Mouse (Mus musculus) adrenal gland, adult (tissue): Measurements from ENCODE around the gene Nucb2.

Experiments used
- DNase-seq, 2 experiments: peaks; one replicate each; pipeline ENCODE4 v3.0.0; 2022 to 2023; ENCODE audit warnings: low spot score in 1 of 2; ENCODE audit not compliant: inconsistent age in 2 of 2

Nucb2 gene

DNA sequence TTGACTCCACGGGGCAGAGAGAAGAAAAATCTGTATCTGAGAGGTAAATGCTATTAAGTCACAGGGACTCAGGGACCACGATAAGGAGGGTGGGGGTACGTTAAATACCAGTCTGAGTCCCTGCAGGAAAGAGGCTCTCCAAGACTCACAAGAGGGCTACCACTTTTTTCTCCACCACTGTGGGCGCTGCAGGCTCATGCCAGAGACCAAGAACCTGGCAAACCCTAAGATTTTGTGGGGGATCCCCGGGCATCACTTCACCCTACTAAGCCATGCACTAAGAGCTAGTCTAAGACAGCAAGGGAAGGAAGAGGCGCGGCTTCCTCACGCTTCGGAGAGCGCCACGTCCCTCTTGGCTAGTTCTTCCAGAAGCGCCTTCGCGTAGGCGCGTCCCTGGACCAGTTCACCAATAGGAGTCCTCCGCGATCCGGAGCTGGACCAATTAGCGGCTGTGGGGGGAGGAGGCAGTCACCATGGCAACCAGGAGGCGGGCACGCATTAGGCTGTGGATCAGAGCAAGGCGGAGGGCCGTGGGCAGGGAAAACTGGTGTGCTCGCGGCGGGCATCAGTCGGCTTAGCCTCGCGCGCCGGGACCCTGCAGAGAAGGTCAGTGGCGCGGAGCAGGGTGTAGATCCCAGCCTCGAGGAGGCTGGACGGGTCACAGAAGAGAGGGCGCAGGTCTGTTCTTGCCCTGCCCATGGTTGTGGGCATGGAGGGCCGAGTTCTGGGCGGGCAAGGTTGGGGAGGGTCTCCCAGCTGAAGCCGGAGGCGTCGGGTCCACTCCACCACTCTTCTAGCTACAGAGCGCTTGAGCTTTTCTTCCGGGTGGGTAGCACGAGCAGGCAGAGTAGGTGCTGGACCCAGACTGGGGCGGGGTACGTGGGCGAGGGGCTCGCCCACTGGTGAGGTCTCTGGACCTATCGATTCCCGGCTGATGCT, at the start of gene Nucb2:
Gene Nucb2 (plus strand): TSS at position 491 of the 939 bp plus-strand sequence.
- DNase-seq, result peak; percentile 99

GRCm38 (mm10) chr7:116456964-116457363, 47.2 kb upstream of the Nucb2 start:
- DNase-seq, result no peak

GRCm38 (mm10) chr7:116457391-116457790, 46.8 kb upstream of the Nucb2 start:
- no peak for DNase-seq

DNA sequence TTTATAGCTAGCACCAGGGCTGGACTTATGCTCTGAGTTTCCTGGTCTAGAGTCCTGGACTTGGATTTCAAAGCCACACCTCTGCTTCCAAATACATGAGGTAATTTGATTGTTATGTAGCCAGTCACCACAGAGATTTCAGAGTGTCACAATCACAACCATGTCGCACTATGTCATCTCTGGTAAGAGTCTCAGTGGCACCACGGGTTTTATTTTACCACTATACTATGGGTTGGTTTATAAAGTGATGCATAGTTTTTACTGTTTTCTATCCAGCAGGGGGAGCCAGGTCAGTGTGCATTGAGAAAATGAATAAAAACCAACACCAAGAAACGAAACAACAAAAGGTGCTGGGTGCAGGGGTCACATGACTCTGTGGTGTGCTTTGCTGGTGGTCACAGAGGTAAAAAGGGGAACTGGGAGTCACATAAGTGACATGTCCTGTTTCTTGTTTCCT, 45.2 kb upstream of the Nucb2 start:
- peak in 1 of 2 experiments; percentile 70 for DNase-seq

- DNase-seq, result no peak
These were observed 42.1 kb upstream of the Nucb2 start for GRCm38 (mm10) chr7:116462114-116462513.

DNA sequence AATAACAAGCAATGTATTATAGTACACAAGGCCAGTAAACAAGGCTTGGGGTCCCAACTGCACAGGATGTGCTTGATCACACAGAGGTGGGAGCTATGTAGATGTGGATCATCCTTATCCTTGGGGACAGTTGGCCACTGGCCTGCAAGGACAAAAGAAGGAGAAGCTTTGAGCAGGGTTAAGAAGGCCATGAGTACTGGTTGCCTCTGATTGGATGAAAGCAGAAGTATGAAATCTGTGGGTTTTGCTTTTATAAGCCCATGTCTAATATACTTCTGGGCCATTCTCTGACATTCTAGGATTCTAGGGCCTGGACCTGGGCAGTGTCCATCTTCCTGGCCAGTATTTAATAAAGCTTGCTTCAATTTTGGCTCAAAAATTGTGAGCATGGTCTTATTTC, 28.3 kb upstream of the Nucb2 start:
- no peak for DNase-seq

- DNase-seq, result no peak
These were observed 27.9 kb upstream of the Nucb2 start for GRCm38 (mm10) chr7:116476264-116476663.

GRCm38 (mm10) chr7:116483106-116483505, 21.1 kb upstream of the Nucb2 start:
- no peak for DNase-seq

GRCm38 (mm10) chr7:116483782-116484181, 20.4 kb upstream of the Nucb2 start:
- no peak for DNase-seq

- no peak for DNase-seq
These were observed 20.0 kb upstream of the Nucb2 start for GRCm38 (mm10) chr7:116484213-116484612.

GRCm38 (mm10) chr7:116485062-116485601, 19.0 kb upstream of the Nucb2 start:
- DNase-seq, result no peak

- DNase-seq, result peak in 1 of 2 experiments; percentile 36
These were observed 13.1 kb upstream of the Nucb2 start for GRCm38 (mm10) chr7:116491113-116491512.

- no peak for DNase-seq
These were observed 10.7 kb upstream of the Nucb2 start for GRCm38 (mm10) chr7:116493267-116494003.

DNA sequence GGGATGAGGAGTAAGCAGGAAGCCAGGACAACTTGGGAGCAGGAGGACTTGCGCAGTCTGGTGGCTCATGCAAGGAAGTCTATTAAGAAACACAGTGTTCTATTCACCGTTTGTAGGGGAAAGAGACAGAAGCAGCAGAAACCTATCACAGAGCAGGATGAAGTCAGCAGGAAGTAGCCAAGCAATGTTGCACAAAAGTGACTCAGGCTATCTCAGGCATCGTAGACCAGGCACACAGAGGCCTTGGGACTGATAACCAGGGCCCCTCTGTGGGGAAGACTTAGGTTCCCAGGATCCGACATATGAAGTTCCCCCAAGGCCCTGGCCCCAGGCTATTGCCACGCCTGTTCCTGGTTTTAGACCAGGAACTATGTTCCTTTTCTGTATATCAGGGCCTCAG, 9.6 kb upstream of the Nucb2 start:
- DNase-seq, result no peak

DNA sequence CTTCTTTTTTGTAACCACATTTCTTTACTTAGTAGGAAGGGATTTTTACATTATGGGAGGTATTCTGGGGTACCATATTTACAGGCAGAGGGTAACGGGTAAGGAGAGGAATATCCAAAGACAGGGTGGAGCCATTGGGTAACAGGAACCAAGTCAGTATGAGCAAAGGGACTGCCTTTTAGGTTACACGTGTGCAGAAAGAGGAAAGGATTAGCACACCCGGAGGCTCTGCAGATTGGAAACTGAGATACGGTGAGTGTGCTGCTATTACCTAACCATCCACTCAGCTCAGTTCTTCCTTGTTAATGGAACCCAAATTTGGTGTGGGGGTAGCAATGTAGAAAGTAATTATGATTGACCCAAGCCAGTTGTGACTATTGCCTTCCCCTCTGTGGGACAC, 7.4 kb upstream of the Nucb2 start:
- DNase-seq, result no peak

- DNase-seq, result peak in 1 of 2 experiments; percentile 40
These were observed 625 bp downstream of the Nucb2 start for GRCm38 (mm10) chr7:116504818-116505170.

DNA sequence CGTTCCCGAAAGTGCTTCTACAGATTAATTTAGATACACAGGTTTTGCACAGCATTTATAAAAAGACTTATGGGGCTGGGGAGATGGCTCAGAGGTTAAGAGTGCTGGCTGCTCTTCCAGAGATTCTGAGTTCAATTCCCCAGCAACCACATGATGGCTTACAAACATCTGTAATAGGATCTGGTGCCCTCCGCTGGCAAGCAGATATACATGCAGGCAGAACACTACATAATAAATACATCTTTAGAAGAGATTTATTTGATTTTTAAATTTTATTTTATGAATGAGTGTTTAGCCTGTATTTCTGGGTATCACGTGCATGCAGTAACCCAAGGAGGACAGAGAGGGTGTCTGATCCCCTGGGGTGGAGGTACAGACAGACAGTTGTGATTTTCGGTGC, 9.9 kb downstream of the Nucb2 start:
- DNase-seq, result peak in 1 of 2 experiments; percentile 38

- peak in 1 of 2 experiments; percentile 32 for DNase-seq
These were observed 10.4 kb downstream of the Nucb2 start for GRCm38 (mm10) chr7:116514546-116514945.

DNA sequence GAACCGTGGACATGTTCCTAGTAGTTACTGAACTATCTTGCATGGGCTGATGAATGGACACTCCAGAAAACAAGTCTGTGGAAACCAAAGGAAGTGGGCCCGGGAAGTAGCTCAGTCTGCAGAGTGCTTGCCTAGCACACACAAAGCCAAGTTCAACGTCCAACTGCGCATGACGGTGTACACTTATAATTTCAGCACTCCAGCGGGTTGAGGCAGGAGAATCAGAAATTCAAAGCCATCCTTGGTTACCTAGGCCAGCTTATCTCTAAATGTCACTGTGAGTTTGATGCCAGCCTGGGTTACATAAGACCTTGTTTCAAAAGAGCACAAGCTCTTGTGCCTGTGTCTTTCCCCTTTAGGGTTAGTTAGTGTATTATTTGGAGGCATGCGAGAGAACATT, 10.9 kb downstream of the Nucb2 start:
- DNase-seq, result peak in 1 of 2 experiments; percentile 70

DNA sequence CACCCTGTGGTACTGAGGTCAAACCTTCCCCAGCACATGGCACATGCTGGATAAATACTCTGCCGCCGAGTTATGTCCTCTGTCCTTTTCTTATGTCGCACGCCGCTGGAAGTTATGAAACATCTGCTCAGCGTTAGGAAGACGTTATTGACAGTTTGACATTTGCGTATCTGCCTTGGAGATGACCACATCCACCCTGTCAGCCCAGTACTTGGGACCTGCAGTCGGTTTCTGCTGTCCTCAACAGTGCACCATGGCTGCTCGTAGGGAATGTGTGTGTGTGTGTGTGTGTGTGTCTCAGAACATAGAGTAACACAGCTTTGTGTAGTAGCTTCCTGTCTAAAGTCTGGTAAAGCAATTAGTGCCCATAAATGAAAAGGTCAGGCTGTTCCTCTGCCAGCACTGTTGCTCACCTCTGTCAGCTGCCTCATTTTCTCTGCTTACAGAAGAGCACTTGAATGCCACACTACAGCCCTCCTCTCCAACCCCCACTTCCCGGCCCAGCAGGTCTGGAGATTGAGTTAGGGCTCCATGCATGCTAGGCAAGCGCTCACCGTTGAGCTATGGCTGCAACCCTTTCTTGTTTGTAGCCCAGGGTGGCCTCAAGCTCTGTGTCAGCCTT, 11.5 kb downstream of the Nucb2 start:
- peak in 1 of 2 experiments; percentile 47 for DNase-seq

DNA sequence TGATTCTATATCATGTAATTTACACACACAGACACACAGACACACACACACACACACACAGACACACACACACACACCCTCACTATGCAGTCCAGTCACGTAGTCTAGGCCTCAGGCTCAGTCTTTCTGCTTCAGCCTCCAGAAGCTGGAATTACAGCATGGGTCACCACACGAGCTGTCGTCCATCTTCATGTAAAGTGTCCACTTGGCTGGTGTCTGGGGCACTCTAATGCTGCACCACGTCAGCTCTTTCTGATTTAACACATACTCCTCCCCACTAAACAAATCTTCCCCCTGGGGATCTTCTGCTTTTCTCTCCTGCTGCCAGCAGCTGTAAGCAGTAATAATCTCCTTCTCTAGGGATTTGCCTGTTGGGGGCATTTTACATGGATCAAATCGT, 13.1 kb downstream of the Nucb2 start:
- no peak for DNase-seq
